Mouse (Mus musculus): ENCODE results near the gene Klf16. TPM values are rescaled to one million over a fixed set of nuclear protein-coding genes. Genes with fewer than 3 reads are reported as not detected.
A peak's percentile ranks its signal among the peaks of the same experiment; 100 is the strongest.

Gene Klf16
- polyA plus RNA-seq, 3 experiments from 2014 or later = 6.3 to 7.1 (median 6.8) TPM

DNA sequence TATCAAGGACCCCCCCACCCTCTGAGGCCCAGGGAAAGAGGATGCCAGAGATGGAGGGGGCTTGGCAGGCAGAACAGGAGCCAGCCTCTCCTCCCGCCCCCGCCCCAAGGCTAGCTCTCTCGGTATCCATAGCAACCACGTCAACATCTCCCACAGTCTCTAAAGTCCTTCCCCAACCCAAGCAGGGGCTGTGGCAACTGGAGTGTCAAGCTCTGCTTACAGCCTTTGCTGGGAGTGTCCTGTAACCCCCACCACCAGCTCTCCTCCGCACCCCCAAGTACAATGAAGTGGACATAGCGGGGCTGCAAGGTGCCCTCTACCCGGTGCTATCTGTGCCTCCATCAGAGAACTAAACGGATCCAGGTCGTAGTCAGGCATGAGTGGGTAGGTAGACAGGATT lies 3.2 kb downstream of the Klf16 start:
- ATAC-seq = no peak

DNA sequence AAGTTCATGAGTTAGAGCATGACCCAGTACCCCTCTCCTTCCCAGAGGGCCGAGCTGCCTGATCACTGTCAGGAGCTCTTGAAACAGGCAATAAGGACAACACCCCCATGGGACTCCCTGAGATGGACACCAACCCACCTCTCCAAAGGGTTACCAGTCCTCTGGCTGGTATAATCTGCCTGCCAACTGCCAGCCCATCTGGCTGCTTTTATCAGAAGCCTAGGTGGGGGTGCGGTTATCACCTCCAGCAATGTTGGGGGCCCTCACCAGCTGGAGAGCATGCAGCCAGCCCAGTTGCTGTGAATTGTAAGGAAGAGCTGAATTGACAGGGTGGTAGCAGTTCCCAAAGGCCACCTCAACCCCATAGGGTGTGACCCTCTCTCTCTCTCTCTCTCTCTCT lies 4.6 kb downstream of the Klf16 start:
- ATAC-seq = no peak

DNA sequence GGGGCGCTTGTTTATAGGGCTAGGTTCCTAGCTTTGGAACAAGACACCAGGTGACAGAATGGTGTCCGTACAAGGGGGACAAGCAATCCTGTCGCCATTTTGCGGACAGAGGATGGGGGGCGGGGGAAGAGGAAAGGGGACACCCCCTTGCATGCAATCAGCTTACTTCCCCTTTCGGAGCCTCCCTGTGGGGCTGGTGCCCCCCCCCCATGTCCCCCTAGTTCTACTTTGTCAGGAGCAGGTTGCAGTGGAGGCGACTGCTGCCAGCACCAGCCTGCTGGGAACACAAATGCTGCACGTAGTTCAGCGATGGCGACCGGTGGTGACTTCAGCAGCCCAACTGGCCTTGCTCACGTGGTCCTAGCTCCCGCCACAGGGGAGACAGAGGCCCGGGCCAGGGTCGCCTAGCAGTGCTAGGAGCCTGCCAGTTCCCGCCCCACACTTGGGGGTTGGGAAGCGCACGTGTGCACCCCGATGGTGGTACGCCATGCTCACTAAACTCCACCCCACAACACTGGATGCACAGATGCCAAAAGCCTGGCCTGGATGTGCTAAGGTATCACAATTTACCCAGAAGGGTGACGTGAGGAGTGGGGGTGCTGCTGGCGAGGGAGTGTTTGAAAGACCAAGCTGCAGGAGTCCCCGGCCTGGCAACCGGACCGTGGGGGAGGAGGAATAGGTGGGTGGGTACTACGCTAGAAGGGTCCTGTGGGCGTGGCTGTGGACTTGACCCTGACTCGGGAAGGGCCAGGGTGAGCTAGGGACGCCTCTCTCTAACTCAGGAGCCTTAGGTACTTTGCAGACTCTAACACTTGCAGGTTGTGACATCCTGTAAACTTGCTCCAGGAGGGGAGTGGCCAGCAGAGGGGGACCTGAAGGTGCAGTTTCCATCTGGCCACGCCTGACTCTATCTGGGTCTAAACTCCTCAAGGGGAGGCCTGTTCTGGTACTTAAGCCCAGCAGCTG lies 6.0 kb downstream of the Klf16 start:
- no peak for ATAC-seq

DNA sequence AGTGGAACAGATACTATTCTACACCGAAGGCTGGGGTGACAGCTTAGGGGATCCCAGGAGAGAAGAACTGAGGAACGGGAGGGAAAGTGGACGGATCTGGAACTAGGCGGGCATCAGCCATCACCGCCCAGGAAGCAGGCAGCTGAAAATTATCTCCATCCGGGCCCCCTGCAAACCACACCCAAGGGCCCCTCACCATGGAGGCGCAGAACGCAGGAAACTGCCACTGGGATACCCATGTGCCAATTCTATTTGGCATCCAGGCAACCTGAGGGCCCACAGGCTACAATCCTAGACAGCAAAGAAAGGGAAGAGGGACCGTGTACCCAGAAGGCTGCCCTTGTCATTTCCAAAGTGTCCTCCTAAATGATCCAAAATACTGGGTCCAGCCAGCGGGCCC lies 6.7 kb downstream of the Klf16 start:
- ATAC-seq = no peak

DNA sequence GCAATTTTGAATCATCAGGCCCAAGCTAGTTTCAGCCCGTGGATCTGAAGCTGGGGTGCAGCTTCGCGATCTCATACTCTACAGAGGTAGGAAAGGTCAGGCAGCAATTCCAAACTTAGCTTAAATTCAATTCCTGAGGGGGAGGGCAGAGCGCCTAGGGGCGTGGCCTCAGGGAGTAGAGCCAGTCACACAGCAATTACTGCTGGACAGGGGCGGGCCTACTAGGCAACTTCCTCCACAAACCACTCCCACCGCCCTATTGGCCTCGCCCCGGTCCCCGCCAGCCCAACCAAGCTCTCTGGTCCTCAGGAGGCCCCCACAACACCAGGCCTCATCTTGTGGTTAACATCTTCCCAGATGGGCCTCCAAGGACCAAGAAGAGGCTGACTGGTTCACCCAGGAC lies 7.5 kb downstream of the Klf16 start:
- ATAC-seq = no peak

DNA sequence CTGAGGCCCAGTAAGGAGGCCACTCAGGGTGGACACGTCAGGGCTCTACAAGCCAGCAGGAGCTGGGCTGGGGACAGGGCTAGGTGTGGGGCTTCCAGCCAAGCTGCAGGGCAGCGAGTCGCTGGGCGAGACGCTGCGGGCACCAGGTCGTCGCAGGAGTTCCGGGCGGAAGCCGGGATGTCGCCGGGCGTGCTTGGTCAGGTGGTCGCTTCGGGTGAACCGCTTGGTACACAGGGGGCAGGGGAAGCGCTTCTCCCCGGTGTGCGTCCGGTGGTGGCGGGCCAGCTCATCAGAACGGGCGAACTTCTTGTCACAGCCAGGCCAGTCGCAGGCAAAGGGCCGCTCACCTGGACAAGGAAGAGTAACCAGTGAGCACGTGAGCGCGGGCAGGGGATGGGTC lies 8.2 kb downstream of the Klf16 start:
- ATAC-seq = no peak

DNA sequence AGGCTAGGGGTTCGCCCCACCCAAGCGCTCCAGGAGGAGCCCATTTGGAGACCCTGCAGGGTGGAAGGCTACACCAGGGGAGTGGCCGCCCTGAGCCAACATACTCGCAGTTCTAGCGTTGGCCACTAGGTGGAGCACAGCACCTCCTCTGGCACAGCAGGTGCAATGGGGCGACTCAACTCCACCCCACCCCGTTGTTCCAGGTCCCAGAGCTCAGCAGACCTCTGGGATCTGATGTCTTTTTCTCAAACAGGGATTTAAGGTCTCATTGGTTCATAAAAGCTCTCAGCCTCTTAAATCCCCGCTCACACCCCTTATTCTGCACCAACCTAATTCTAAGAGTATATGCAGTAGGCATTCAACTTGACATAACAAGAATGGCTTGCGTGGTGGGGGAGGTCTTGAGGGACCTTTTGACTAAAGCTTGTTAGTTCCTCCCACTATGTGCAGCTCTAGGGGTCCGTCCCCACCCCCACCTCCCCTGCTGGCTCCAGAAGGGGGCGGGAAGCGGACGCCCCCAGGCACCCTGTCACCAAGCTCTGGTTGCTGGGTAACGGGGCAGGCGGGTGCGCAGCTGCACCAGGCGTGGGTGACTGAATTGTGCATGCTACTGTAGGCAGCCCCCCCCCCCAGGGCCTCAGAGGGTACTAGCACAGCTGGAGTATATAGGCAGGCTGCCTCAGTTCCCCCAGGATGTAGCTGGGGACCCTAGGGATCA lies 10.6 kb downstream of the Klf16 start:
- ATAC-seq = peak; percentile 52

DNA sequence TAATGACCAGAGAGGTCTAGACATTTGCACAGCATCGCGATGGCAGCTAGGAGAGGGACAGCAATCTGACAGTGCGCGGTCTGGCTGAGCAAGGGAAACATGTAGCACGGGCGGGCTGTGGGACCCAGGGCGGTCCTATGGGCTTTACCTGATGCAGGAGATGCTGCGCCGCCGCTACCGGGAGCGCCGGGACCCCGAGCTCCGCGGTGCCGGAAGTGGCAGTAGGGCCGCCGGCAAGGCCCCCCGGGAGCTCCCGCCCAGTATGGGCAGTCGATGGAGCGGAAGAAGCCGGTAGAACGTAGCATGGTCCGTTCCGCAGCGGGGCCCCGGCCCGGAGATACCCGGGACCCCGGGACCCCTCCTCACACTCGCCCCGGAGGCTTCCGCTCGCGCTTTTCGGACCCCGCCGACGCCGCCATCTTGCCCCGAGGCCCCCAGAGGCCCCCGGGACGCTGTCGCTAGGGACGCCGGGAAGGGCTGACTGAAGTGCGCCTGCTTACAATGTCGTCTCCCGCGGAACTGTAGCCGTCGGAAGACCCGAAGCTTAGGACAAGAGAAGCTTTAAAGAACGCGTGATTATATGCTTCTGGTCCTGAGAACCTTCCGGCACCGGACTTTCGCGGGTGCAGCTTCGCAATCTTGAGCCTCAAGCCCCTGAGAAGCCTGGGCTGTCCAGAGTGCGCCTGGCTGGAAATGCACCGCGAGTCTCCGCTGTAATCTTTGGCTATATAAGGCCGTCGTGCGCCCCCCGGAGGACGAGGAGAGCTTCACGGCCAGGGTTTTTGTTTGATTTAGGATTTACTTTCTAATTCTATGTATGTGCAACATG lies 15.8 kb downstream of the Klf16 start, which contains the start of gene Rexo1:
Rexo1 (minus strand) TSS at position 445 of the 829 bp plus-strand sequence.
- peak; percentile 92 for ATAC-seq

- no peak for ATAC-seq
Observed at GRCm38 (mm10) chr10:80560621-80561020, 16.5 kb downstream of the Klf16 start.

GRCm38 (mm10) chr10:80559431-80559830 lies 17.7 kb downstream of the Klf16 start:
- ATAC-seq = no peak

DNA sequence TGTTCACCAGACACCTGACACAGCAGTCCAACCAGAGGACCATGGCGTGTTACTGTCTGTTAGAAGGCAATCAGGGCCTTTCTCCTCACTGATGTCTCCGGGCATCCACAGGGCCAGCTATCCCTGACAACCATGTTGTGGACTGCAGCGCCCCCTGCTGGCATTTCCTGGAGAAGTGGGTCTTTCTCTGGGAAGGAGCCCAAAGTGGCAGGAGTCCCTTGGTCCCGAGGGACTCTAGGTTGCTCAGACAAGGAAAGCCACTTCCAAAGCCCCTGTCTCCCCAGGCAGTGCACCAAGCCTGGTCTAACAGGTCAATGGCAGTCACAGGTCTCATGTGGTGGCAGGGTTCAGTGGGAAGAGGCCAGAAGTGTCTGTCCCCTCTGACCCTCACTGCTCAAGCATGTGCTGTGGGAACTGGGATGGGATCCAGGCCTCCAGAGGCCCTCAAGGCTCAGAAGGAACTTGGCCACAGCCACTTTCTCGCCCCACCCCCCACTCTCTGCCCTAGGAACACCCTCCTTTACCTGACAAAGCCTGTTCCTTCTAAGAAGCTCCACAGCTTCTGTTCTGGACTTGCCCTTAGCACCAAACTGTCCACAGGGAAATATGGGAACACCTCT lies 19.7 kb downstream of the Klf16 start:
- no peak for ATAC-seq

DNA sequence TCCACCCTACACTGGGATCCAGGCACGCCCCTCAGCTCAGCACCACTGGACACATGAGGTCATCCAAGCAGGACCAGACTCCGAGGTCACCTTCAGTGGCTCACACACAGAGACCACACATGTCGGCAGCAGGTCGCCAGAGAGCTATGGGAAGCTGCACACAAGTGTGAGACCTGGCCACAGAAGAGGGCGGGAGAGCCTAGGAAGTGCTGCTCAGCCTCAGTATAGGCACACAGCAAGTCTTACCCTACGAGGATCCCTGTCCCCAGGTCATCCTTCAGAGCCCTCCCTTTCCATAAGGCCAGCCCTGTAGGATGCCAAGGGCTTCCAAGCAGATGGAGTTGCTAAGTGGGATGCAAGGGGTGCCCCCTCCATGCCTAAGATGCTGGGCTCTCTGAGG lies 23.1 kb downstream of the Klf16 start:
- no peak for ATAC-seq

DNA sequence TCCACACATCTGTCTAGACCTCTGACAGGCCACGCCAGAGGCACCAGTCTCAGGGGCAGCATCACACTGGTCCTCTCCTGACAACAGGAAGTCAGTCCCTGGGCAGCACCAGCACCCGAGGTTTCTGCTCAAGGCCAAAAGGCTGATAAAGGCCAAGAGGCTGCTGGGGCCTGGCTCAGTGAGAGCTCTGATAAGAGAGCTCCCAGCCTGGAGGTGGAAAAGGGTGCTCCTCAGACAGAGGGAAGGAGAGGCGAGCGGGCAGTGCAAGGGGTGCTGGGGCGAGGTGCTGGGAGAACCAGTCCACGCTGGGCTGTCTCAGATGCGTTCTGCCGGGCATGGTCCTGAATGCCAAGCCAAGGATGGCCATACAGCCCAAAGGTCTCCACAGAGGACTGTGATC lies 23.5 kb downstream of the Klf16 start:
- no peak for ATAC-seq

- no peak for ATAC-seq
Observed at GRCm38 (mm10) chr10:80552364-80552763, 24.8 kb downstream of the Klf16 start.

GRCm38 (mm10) chr10:80549279-80549678 lies 27.8 kb downstream of the Klf16 start:
- ATAC-seq = no peak

GRCm38 (mm10) chr10:80548428-80549006 lies 28.6 kb downstream of the Klf16 start:
- no peak for ATAC-seq

- ATAC-seq = no peak
Observed at GRCm38 (mm10) chr10:80547539-80547938, 29.6 kb downstream of the Klf16 start.

GRCm38 (mm10) chr10:80546945-80547344 lies 30.2 kb downstream of the Klf16 start:
- no peak for ATAC-seq

DNA sequence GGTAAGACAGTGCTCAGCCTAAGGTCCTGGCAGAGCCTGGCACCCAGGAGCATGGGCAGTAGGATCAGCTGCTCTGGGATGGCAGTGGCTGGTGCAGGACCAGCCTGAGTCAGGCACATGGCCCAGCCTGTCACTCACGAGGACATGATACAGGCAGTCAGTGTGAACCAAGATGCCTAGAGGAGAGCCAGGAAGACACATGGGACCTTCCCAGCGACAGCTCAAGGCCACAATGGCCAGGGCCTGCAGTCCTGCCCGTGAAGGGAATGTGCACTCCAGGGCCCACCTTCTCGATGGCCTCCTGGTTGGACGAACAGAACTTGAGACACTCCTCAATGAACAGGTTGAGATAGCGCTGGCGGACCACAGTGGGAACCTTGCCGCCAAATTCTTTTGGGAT lies 31.5 kb downstream of the Klf16 start:
- no peak for ATAC-seq

DNA sequence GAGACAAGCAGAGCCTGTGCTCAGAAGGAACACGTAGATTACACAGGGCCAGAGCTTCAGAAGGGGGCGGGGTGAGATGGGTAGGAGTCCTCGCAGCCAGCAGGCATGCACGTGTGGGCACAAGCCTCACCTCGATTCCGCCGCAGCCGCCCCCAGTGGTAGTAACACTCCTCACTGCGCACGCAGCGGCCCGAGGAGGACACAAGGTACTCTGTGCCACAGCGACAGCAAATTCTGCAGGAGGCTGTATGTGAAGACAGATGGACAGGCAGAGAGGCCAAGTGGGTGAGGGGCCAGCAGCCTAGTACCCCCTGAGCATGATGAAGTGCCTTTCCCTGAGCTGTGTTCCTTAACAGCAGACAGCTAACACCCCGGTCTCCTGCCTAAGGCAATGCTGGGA lies 33.2 kb downstream of the Klf16 start:
- ATAC-seq = no peak

GRCm38 (mm10) chr10:80539493-80539892 lies 37.6 kb downstream of the Klf16 start:
- no peak for ATAC-seq

Measured in inflammation-experienced regulatory T-cells, adult 6 months (primary cell).